Mouse (Mus musculus) C2C12 (cell line): ENCODE results near the gene Myom1.

Experiments
- CEBPB ChIP-seq: IDR thresholded peaks from one replicate; pipeline ENCODE4 v1.6.1; 2011; ENCODE audit warnings: low read depth, mild to moderate bottlenecking, control low read depth, moderate library complexity
- CTCF ChIP-seq: IDR thresholded peaks from one replicate; pipeline ENCODE4 v1.5.1; 2011; ENCODE audit not compliant: control insufficient read depth, insufficient read depth, insufficient read length
- FOSL1 ChIP-seq: IDR thresholded peaks from one replicate; pipeline ENCODE4 v1.8.0; 2011; ENCODE audit warnings: mild to moderate bottlenecking, low read length; ENCODE audit not compliant: poor library complexity, insufficient read depth, severe bottlenecking
- MAX ChIP-seq: IDR thresholded peaks from one replicate; pipeline ENCODE4 v1.6.1; 2011; ENCODE audit warnings: mild to moderate bottlenecking, control low read depth
- MYOG ChIP-seq: IDR thresholded peaks from one replicate; pipeline ENCODE4 v1.6.1; 2011; ENCODE audit not compliant: control insufficient read depth, insufficient read length; ENCODE audit errors: extremely low read depth
- USF1 ChIP-seq: IDR thresholded peaks from one replicate; pipeline ENCODE4 v1.6.1; 2011; ENCODE audit warnings: low read depth, mild to moderate bottlenecking, control low read depth, moderate library complexity

GRCm38 (mm10) chr17:70968606-70969191 is 33.7 kb upstream of the Myom1 start:
- peak; percentile 3 for TF ChIP-seq CTCF
- TF ChIP-seq USF1, result no peak
- TF ChIP-seq CEBPB, result no peak
- TF ChIP-seq MYOG, result no peak
- TF ChIP-seq MAX, result no peak
- no peak for TF ChIP-seq FOSL1
